Mouse (Mus musculus): ENCODE results near the gene Hif3a. TPM values are rescaled to one million over a fixed set of nuclear protein-coding genes. Genes with fewer than 3 reads are reported as not detected.

Hif3a gene
- polyA plus RNA-seq, 1 experiment = 0.68 TPM

GRCm38 (mm10) chr7:17027588-17028343 is 34.5 kb downstream of the Hif3a start, which contains the start of gene Ppp5c:
Gene Ppp5c (minus strand): TSS chr7:17027924.
- WGBS = under 1% methylated on average over 58 of the region's 58 CpGs
- Histone ChIP-seq H3K36me3 (ENCODE audit: control insufficient read depth, insufficient read depth, low read length) (0 out of 2 replicates have a peak, but pooled peaks cover 2% of the 10 kb centered on the region), H3K27me3 (ENCODE audit: control insufficient read depth, insufficient read depth, low read length) (no peaks in the 10 kb centered on the region), H3K4me3 (ENCODE audit: low read depth, low read length) (peak within 1 kb of the TSS; percentile 86), H3K27ac (ENCODE audit: insufficient read depth, low read depth, low read length) (peak within 1 kb of the TSS; percentile 87), H3K4me1 (ENCODE audit: control insufficient read depth, insufficient read depth, insufficient read length, low read length) (peaks cover 35% of the 10 kb centered on the region)
- no peak for TF ChIP-seq CTCF (IDR thresholded peaks at IDR 0.05; ENCODE audit: extremely low read depth, insufficient read length, insufficient replicate concordance, low read depth, low read length)
- peak; percentile 25; the same call in 1 of the 2 replicates for TF ChIP-seq POLR2A (IDR thresholded peaks at IDR 0.05; ENCODE audit: low read depth, low read length)

GRCm38 (mm10) chr7:17026710-17027587 is 35.3 kb downstream of the Hif3a start:
- TF ChIP-seq POLR2A (IDR thresholded peaks at IDR 0.05; ENCODE audit: low read depth, low read length) = no peak
- peak; percentile 60; the same call in 1 of the 2 replicates for TF ChIP-seq CTCF (IDR thresholded peaks at IDR 0.05; ENCODE audit: extremely low read depth, insufficient read length, insufficient replicate concordance, low read depth, low read length)
- WGBS = 1% methylated on average over 24 of the region's 24 CpGs
- Histone ChIP-seq H3K36me3 (ENCODE audit: control insufficient read depth, insufficient read depth, low read length) (peaks cover 8% of the 10 kb centered on the region), H3K4me3 (ENCODE audit: low read depth, low read length) (peak overlapping the region; percentile 86), H3K27ac (ENCODE audit: insufficient read depth, low read depth, low read length) (peak overlapping the region; percentile 86), H3K4me1 (ENCODE audit: control insufficient read depth, insufficient read depth, insufficient read length, low read length) (peaks cover 35% of the 10 kb centered on the region), H3K27me3 (ENCODE audit: control insufficient read depth, insufficient read depth, low read length) (no peaks in the 10 kb centered on the region)

- peaks cover 17% of the 10 kb centered on the region for H3K36me3 ChIP-seq (ENCODE audit: control insufficient read depth, insufficient read depth, low read length)
- peaks cover 37% of the 10 kb centered on the region for H3K4me1 ChIP-seq (ENCODE audit: control insufficient read depth, insufficient read depth, insufficient read length, low read length)
- peak overlapping the region; percentile 83 for H3K27ac ChIP-seq (ENCODE audit: insufficient read depth, low read depth, low read length)
- H3K27me3 ChIP-seq (ENCODE audit: control insufficient read depth, insufficient read depth, low read length) = no peaks in the 10 kb centered on the region
- 29% methylated on average over 9 of the region's 9 CpGs for WGBS
- peak overlapping the region; percentile 35 for H3K4me3 ChIP-seq (ENCODE audit: low read depth, low read length)
- no peak for TF ChIP-seq POLR2A (IDR thresholded peaks at IDR 0.05; ENCODE audit: low read depth, low read length)
- no peak for TF ChIP-seq CTCF (IDR thresholded peaks at IDR 0.05; ENCODE audit: extremely low read depth, insufficient read length, insufficient replicate concordance, low read depth, low read length)
Measured at GRCm38 (mm10) chr7:17025896-17026622, 36.2 kb downstream of the Hif3a start.

GRCm38 (mm10) chr7:17025505-17025894 is 36.7 kb downstream of the Hif3a start:
- TF ChIP-seq CTCF (IDR thresholded peaks at IDR 0.05; ENCODE audit: extremely low read depth, insufficient read length, insufficient replicate concordance, low read depth, low read length) (no peak), POLR2A (IDR thresholded peaks at IDR 0.05; ENCODE audit: low read depth, low read length) (no peak)
- Histone ChIP-seq H3K36me3 (ENCODE audit: control insufficient read depth, insufficient read depth, low read length) (peaks cover 22% of the 10 kb centered on the region), H3K4me3 (ENCODE audit: low read depth, low read length) (peak overlapping the region; percentile 35), H3K27me3 (ENCODE audit: control insufficient read depth, insufficient read depth, low read length) (no peaks in the 10 kb centered on the region), H3K4me1 (ENCODE audit: control insufficient read depth, insufficient read depth, insufficient read length, low read length) (peaks cover 41% of the 10 kb centered on the region), H3K27ac (ENCODE audit: insufficient read depth, low read depth, low read length) (peak overlapping the region; percentile 83)
- 10% methylated on average over 4 of the region's 4 CpGs for WGBS

GRCm38 (mm10) chr7:17024814-17025504 is 37.3 kb downstream of the Hif3a start:
- peak overlapping the region; percentile 35 for H3K4me3 ChIP-seq (ENCODE audit: low read depth, low read length)
- H3K27ac ChIP-seq (ENCODE audit: insufficient read depth, low read depth, low read length) = peak overlapping the region; percentile 83
- H3K4me1 ChIP-seq (ENCODE audit: control insufficient read depth, insufficient read depth, insufficient read length, low read length) = peaks cover 41% of the 10 kb centered on the region
- 29% methylated on average over 10 of the region's 10 CpGs for WGBS
- no peak for TF ChIP-seq CTCF (IDR thresholded peaks at IDR 0.05; ENCODE audit: extremely low read depth, insufficient read length, insufficient replicate concordance, low read depth, low read length)
- no peak for TF ChIP-seq POLR2A (IDR thresholded peaks at IDR 0.05; ENCODE audit: low read depth, low read length)
- no peaks in the 10 kb centered on the region for H3K27me3 ChIP-seq (ENCODE audit: control insufficient read depth, insufficient read depth, low read length)
- peaks cover 28% of the 10 kb centered on the region for H3K36me3 ChIP-seq (ENCODE audit: control insufficient read depth, insufficient read depth, low read length)

GRCm38 (mm10) chr7:17024141-17024540 is 38.1 kb downstream of the Hif3a start:
- Histone ChIP-seq H3K27me3 (ENCODE audit: control insufficient read depth, insufficient read depth, low read length) (no peaks in the 10 kb centered on the region), H3K27ac (ENCODE audit: insufficient read depth, low read depth, low read length) (peak overlapping the region; percentile 83), H3K4me3 (ENCODE audit: low read depth, low read length) (peak overlapping the region; percentile 35), H3K36me3 (ENCODE audit: control insufficient read depth, insufficient read depth, low read length) (peaks cover 32% of the 10 kb centered on the region), H3K4me1 (ENCODE audit: control insufficient read depth, insufficient read depth, insufficient read length, low read length) (peaks cover 41% of the 10 kb centered on the region)
- WGBS = 37% methylated on average over 6 of the region's 6 CpGs
- no peak for TF ChIP-seq POLR2A (IDR thresholded peaks at IDR 0.05; ENCODE audit: low read depth, low read length)
- TF ChIP-seq CTCF (IDR thresholded peaks at IDR 0.05; ENCODE audit: extremely low read depth, insufficient read length, insufficient replicate concordance, low read depth, low read length) = no peak

All from small intestine, adult 2 months (tissue).